Mouse (Mus musculus) ES-Bruce4 (cell line): ENCODE results near the gene Adgrg6.

Experiments
- CTCF ChIP-seq: IDR thresholded peaks from one replicate; pipeline ENCODE4 v1.8.1; 2011; ENCODE audit warnings: low read depth, low read length
- EP300 ChIP-seq: IDR thresholded peaks from 2 replicates; pipeline ENCODE4 v1.6.1; 2011; ENCODE audit warnings: low read depth, low read length; ENCODE audit not compliant: insufficient read depth
- POLR2A ChIP-seq: IDR thresholded peaks from one replicate; pipeline ENCODE4 v1.8.1; 2011; ENCODE audit warnings: low read length; ENCODE audit not compliant: insufficient read depth

DNA sequence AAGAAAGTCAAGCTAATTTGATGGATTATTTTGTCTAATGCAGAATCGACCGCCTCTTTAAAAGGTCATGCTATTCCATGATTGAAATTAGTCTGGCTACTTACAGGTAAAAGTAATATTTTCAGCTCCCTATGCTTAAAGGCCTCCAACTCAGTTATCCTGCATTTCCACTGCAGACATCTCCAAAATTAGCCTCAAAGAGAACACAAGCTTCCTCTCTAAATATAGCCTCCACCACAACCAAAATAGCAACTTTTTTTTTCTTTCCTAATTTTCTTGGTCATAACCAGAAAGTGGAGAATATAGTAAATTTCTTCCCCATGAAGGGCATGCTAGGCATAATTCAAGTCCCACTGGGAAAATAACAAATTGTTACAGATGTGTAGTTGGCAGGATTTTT is 182.2 kb downstream of the Adgrg6 start:
- TF ChIP-seq CTCF = no peak
- no peak for TF ChIP-seq EP300
- no peak for TF ChIP-seq POLR2A
